Mouse (Mus musculus) heart, embryonic 14.5 days (tissue): ENCODE measurements around the gene Vegfd. TPM values are rescaled to one million over a fixed set of nuclear protein-coding genes. Genes with fewer than 3 reads are reported as not detected.

ENCODE experiments used
- ATAC-seq: fragments of 200-750 bp; cut with Nextera tagmentation; 2 replicates; pipeline ENCODE4 v1.8.0; 2017; ENCODE audit warnings: low read depth, moderate TSS enrichment; ENCODE audit not compliant: insufficient number of reproducible peaks, insufficient read depth, low FRiP score
- H3K27ac ChIP-seq, 2 experiments: fragments of 200-500 bp in 1 of 2; fragments of 300-500 bp in 1 of 2; sonication (generic) in 1 of 2; replicated peaks in 1 of 2; 2 replicates each; pipeline ENCODE4 v1.5.1; 2012 to 2014; ENCODE audit warnings: low read depth in 2 of 2, low read length in 2 of 2, control low read depth in 1 of 2, mild to moderate bottlenecking in 1 of 2, mixed read lengths in 1 of 2; ENCODE audit not compliant: control insufficient read depth in 1 of 2, insufficient read depth in 1 of 2
- H3K27me3 ChIP-seq: fragments of 300-500 bp; sonication (generic); 2 replicates; pipeline ENCODE4 v1.6.1; 2014; ENCODE audit warnings: mild to moderate bottlenecking, low read length, control low read depth; ENCODE audit not compliant: control insufficient read depth, insufficient read depth
- H3K36me3 ChIP-seq: fragments of 300-500 bp; sonication (generic); 2 replicates; pipeline ENCODE4 v1.6.1; 2014; ENCODE audit warnings: mild to moderate bottlenecking, control low read depth, low read length, mixed read lengths; ENCODE audit not compliant: control insufficient read depth, insufficient read depth
- H3K4me1 ChIP-seq, 2 experiments: fragments of 200-500 bp in 1 of 2; fragments of 300-500 bp in 1 of 2; sonication (generic) in 1 of 2; 2 replicates each; pipeline ENCODE4 v1.6.1; 2012 to 2014; ENCODE audit warnings: low read length in 2 of 2, control low read depth in 1 of 2, mixed read lengths in 1 of 2; ENCODE audit not compliant: control insufficient read depth in 2 of 2, insufficient read depth in 2 of 2
- H3K4me2 ChIP-seq: fragments of 300-500 bp; sonication (generic); 2 replicates; pipeline ENCODE4 v1.6.1; 2014; ENCODE audit warnings: mild to moderate bottlenecking, low read length
- H3K4me3 ChIP-seq, 2 experiments: fragments of 200-500 bp in 1 of 2; fragments of 300-500 bp in 1 of 2; sonication (generic) in 1 of 2; 2 replicates each; pipeline ENCODE4 v1.5.1; 2012 to 2014; ENCODE audit warnings: low read length in 2 of 2, mild to moderate bottlenecking in 2 of 2, control low read depth in 1 of 2, low read depth in 1 of 2, moderate library complexity in 1 of 2; ENCODE audit not compliant: control insufficient read depth in 1 of 2, insufficient read depth in 1 of 2
- H3K9ac ChIP-seq: fragments of 300-500 bp; sonication (generic); 2 replicates; pipeline ENCODE4 v1.6.1; 2014; ENCODE audit warnings: mild to moderate bottlenecking, low read length
- H3K9me3 ChIP-seq: fragments of 300-500 bp; sonication (generic); 2 replicates; pipeline ENCODE4 v1.6.1; 2016; ENCODE audit warnings: low read length, control low read depth; ENCODE audit not compliant: control insufficient read depth
- WGBS: fragments of 180-500 bp; shearing (Covaris S2); extraction: QIAGEN DNeasy Blood & Tissue Kit; methylation state at CpG from one replicate; pipeline ENCODE4 v1.1.7; 2014; 5-methylcytosine and 5-hydroxymethylcytosine counted together
- polyA plus RNA-seq: library from polyadenylated mRNA; unstranded; fragments of >200 nt; fragmentation: Nextera tagmentation; extraction: Ambion mirVana; gene quantifications from 2 replicates; pipeline ENCODE4 v1.2.1, GENCODE M21; 2014

The Vegfd gene
- polyA plus RNA-seq, 1 experiment from 2014 or later, result 4.5 TPM

- H3K36me3 ChIP-seq, result no peaks in the 10 kb centered on the region
- no peaks in the 10 kb centered on the region for H3K4me1 ChIP-seq
- H3K27ac ChIP-seq, result no peak overlapping the region
- no peak overlapping the region for H3K9ac ChIP-seq
- H3K9me3 ChIP-seq, result no peaks in the 10 kb centered on the region
- no peak overlapping the region for H3K4me2 ChIP-seq
- ATAC-seq, result no peak
- no peak overlapping the region for H3K4me3 ChIP-seq
- H3K27me3 ChIP-seq, result no peaks in the 10 kb centered on the region
Measured at GRCm38 (mm10) chrX:164405080-164405649, 32.0 kb downstream of the Vegfd start.

DNA sequence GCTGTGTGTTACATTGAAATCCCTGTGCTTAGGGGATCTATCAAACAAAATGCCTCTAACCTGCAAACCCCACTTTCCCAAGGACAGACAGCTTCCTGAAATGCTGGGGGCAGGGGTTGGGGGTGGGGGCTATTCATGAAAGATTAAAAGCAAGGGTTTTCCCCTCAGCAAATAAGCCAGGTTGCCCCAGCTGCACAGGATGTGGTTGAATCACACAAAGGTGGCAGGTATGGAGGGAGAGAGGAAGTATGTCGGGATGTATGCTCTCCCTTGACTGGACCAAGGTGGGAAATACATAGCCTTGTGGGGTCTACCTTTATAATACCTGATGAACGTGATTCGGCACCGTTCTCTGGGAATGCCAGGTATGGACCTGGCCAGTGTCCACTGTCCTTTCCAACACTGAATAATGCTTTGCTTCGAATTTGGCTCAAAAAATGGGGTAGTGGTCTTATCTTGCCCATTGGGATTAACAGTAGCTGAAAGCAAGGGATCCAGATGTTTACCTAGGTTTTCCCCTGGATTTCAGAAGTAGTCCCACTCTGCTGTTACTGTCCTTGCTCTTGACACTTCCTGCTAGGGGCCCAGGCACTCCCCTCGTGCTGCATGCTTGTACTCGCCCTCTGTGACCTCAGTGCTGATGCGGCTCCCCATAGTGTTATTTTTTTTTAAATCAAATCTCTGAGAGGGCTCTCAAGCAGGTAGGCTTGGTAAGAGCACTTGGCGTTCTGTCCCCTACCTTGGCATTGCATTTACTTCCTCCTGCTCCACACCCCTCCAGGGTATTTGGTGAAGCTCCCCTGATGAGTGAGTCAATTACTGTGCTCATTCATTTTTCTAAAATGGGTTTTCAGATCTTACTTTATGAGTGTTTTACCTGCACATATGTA, 33.2 kb downstream of the Vegfd start:
- H3K4me2 ChIP-seq, result no peak overlapping the region
- H3K4me3 ChIP-seq, result no peak overlapping the region
- no peaks in the 10 kb centered on the region for H3K27me3 ChIP-seq
- H3K4me1 ChIP-seq, result no peaks in the 10 kb centered on the region
- 67% methylated on average over 9 of the region's 9 CpGs for whole genome bisulfite sequencing
- H3K9me3 ChIP-seq, result no peaks in the 10 kb centered on the region
- ATAC-seq, result no peak
- H3K27ac ChIP-seq, result no peak overlapping the region
- no peaks in the 10 kb centered on the region for H3K36me3 ChIP-seq
- H3K9ac ChIP-seq, result no peak overlapping the region

- ATAC-seq, result no peak
- no peak overlapping the region for H3K9ac ChIP-seq
Measured at GRCm38 (mm10) chrX:164408301-164408927, 35.2 kb downstream of the Vegfd start.

GRCm38 (mm10) chrX:164410562-164410961, 37.4 kb downstream of the Vegfd start:
- H3K4me1 ChIP-seq, result no peaks in the 10 kb centered on the region
- ATAC-seq, result no peak
- no peak overlapping the region for H3K9ac ChIP-seq
- H3K36me3 ChIP-seq, result no peaks in the 10 kb centered on the region
- no peaks in the 10 kb centered on the region for H3K27me3 ChIP-seq
- no peak overlapping the region for H3K27ac ChIP-seq
- H3K9me3 ChIP-seq, result no peaks in the 10 kb centered on the region
- H3K4me2 ChIP-seq, result no peak overlapping the region
- 64% methylated on average over 1 of the region's 1 CpGs for WGBS
- H3K4me3 ChIP-seq, result no peak overlapping the region

More at GRCm38 (mm10) chrX:164408301-164408927, 35.2 kb downstream of the Vegfd start:
- no peaks in the 10 kb centered on the region for H3K4me1 ChIP-seq
- no peaks in the 10 kb centered on the region for H3K36me3 ChIP-seq
- H3K27me3 ChIP-seq, result no peaks in the 10 kb centered on the region
- WGBS, result 45% methylated on average over 3 of the region's 3 CpGs
- no peak overlapping the region for H3K4me2 ChIP-seq
- no peak overlapping the region for H3K27ac ChIP-seq
- no peaks in the 10 kb centered on the region for H3K9me3 ChIP-seq
- no peak overlapping the region for H3K4me3 ChIP-seq

DNA sequence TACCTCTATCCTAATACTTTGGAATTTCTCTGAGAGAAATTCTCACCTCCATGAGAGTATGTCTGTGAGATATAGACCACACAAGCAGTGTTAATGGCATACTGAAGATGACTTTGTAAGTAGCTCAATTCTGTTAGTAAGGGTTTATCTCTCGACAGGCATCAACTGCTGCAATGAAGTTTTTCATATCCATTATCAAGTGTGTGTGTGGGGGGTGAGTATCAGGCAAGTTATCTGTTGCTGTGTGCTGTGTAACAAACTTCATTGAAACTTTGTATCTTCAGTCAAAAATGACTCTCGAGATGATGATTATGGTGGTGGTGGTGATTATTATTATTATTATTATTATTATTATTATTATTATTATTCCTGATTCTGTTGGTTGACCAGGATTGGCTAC, 43.6 kb downstream of the Vegfd start:
- Histone ChIP-seq H3K27me3 (no peaks in the 10 kb centered on the region), H3K9me3 (no peaks in the 10 kb centered on the region)

DNA sequence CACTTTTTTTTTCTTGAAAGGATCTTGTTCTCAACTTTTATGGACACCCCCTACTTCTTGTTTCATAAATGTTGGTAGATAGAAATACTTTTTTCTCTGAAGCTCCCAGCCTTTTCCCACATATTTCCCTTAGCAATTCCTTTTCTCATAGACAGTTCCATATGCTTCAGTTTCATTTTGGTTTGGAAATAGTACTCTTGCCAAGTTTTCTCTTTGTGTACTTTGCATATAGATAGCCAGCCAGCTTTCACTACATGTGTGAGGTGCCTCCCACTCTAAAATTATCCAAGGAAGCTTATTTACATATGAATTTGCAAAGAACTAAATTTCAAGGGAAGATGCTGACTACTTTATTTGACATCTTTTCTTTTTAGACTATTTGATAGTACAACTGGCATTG, 44.8 kb downstream of the Vegfd start:
- no peaks in the 10 kb centered on the region for H3K9me3 ChIP-seq
- no peak overlapping the region for H3K9ac ChIP-seq
- peaks cover 0 to 6% of the 10 kb centered on the region in 2 experiments; a peak in 1 of 4 replicates for H3K4me1 ChIP-seq
- no peak for ATAC-seq
- H3K36me3 ChIP-seq, result peaks cover 7% of the 10 kb centered on the region
- no peaks in the 10 kb centered on the region for H3K27me3 ChIP-seq
- H3K4me2 ChIP-seq, result no peak overlapping the region
- H3K27ac ChIP-seq, result no peak overlapping the region
- no peak overlapping the region for H3K4me3 ChIP-seq

More for the DNA sequence above, 43.6 kb downstream of the Vegfd start:
- Histone ChIP-seq H3K4me3 (no peak overlapping the region), H3K4me2 (no peak overlapping the region), H3K27ac (no peak overlapping the region), H3K9ac (no peak overlapping the region), H3K4me1 (peaks cover 0 to 6% of the 10 kb centered on the region in 2 experiments; a peak in 1 of 4 replicates), H3K36me3 (no peaks in the 10 kb centered on the region)
- ATAC-seq, result no peak
- 70% methylated on average over 2 of the region's 2 CpGs for WGBS

GRCm38 (mm10) chrX:164419471-164419939, 46.3 kb downstream of the Vegfd start, which contains the start of gene Piga:
Gene Piga, plus strand, starts transcription at chrX:164419787.
- Histone ChIP-seq H3K4me2 (peak within 1 kb of the TSS; percentile 68), H3K9ac (peak within 1 kb of the TSS; percentile 76), H3K27ac (peak within 1 kb of the TSS; percentile 66 to 89), H3K4me3 (peak within 1 kb of the TSS; percentile 50 to 89), H3K4me1 (peaks cover 0 to 6% of the 10 kb centered on the region in 2 experiments; a peak in 1 of 4 replicates), H3K9me3 (no peaks in the 10 kb centered on the region), H3K27me3 (no peaks in the 10 kb centered on the region), H3K36me3 (peaks cover 20% of the 10 kb centered on the region)
- ATAC-seq, result peak; percentile 98
- WGBS, result 16% methylated on average over 40 of the region's 40 CpGs
